ENCODE assay signal across 19 mouse cellular contexts in the genomic region with DNA sequence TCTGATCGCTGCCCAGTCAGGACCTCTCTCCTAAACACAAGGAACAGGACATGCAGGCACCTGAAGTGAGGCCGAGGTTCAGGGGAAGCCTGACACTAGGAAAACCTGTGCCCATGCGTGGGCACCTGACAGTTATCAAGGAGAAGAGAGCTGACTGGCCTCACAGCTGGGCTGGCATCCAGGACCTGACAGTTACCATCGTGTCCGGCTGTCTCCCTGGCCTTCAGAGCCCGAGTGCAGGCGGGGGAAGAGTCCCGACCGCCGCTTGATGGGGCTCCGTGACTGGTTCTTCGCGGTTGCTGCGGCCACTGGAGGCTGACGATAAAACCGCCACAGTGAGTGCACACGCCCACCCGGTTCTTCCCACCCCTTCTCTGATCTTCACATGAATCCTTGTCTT. TPM values are rescaled to one million over a fixed set of nuclear protein-coding genes. Genes with fewer than 3 reads are reported as not detected.
"Had no signal": no experiment of that assay in that cellular context is flagged by ENCODE, and none has a peak within 500 bp of the region (broad histone marks: within the 10 kb centered on the region; RNA-seq: fewer than 3 reads in every experiment).

No protein-coding gene starts in this region.

- DNase-seq: kidney, adult 18-20 months; kidney, adult 9 months; kidney, postnatal 14 days; kidney, postnatal 4 days; liver; lung, adult 18-20 months; lung, postnatal 10 days; lung, postnatal 36 days; midbrain, embryonic 14.5 days; right cerebral cortex, postnatal 4 days; thymus, adult 2 months; thymus, postnatal 14 days; thymus, postnatal 4 days had no signal

- ATAC-seq: liver, embryonic 12.5 days had no signal

RNA-seq across cellular contexts. Expression of gene Olfr412, which starts 33.7 kb away (rescaled TPM):
- total RNA-seq: layer of hippocampus, adult 18-20 months; layer of hippocampus, postnatal 14 days; left cerebral cortex, adult 18-20 months; left cerebral cortex, postnatal 25 days; megakaryocyte-erythroid progenitor cell, adult 5-6 weeks had no signal

RNA-seq across cellular contexts. Expression of gene Olfr411, which starts 43.1 kb away (rescaled TPM):
- total RNA-seq: layer of hippocampus, adult 18-20 months; layer of hippocampus, postnatal 14 days; left cerebral cortex, adult 18-20 months; left cerebral cortex, postnatal 25 days; megakaryocyte-erythroid progenitor cell, adult 5-6 weeks had no signal

RNA-seq across cellular contexts. Expression of gene Olfr410, which starts 57.8 kb away (rescaled TPM):
- total RNA-seq: layer of hippocampus, adult 18-20 months; layer of hippocampus, postnatal 14 days; left cerebral cortex, adult 18-20 months; left cerebral cortex, postnatal 25 days; megakaryocyte-erythroid progenitor cell, adult 5-6 weeks had no signal
